Mouse (Mus musculus): ENCODE measurements around the gene Serpinh1. TPM values are rescaled to one million over a fixed set of nuclear protein-coding genes. Genes with fewer than 3 reads are reported as not detected.

Serpinh1 gene
- total RNA-seq, 2 experiments from 2014 or later = 0.05 TPM; not detected in 1

DNA sequence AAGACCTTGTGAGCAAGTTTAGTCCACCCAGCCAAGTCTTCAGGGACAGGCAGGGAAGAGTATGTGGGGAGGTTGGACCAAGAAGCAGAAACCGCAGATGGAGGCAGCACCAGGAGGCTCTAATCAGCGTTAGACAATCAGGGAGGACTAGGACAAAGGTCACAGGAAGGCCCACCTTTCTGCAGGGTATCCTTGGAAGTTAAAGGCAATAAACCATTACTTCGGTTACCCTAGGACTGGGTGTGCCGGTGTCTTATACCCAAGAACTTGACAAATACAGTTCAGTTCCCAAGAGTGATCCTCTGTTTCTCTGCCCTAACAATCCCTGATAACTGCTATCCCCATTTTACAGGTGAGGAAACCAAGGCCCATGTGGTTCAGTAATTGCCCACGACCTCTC, 23.0 kb downstream of the Serpinh1 start:
- no peak for ATAC-seq (replicated peaks; ENCODE audit: poor library complexity)

- ATAC-seq (replicated peaks; ENCODE audit: poor library complexity) = no peak
Measured at GRCm38 (mm10) chr7:99328847-99329246, 24.2 kb downstream of the Serpinh1 start.

GRCm38 (mm10) chr7:99326128-99326527, 26.9 kb downstream of the Serpinh1 start:
- no peak for ATAC-seq (replicated peaks; ENCODE audit: poor library complexity)

DNA sequence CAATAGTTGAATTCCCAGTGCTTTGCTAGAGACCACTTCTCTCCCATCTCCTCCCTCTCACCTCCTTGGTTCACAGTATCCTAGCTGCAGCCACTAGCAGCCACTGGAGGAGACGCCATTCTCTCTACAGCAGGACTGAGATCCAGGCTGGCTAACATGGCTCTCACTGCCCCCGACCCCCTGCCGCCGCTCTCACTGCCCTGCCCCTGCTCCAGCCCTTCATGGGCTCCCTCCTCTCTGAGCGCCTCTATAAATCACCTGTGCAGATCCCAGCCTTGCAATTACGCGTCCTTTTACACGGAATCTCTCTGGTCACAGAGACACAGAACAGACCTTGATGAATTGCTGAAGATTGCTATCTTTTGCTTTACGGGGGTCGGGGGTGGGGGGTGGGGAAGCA, 28.2 kb downstream of the Serpinh1 start:
- no peak for ATAC-seq (replicated peaks; ENCODE audit: poor library complexity)

DNA sequence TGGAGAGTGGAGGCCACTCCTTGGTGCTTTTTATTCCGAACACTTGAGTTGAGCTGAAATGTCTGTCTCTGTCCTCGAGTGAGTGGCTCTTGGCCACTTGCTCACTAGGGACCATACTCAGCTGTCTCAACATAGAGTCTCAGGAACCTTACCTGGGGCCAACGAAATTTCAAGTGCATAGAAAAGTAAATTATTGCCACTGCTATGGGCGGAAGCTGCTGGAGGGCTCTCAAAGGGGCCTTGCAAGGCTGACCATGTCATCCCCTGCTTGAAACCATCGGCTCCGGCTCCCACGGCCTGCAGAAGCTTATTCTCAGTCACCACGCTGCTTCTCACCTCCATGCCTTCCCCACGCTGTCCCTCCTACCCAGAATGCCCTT, 29.7 kb downstream of the Serpinh1 start:
- ATAC-seq (replicated peaks; ENCODE audit: poor library complexity) = no peak

GRCm38 (mm10) chr7:99322691-99323320, 30.2 kb downstream of the Serpinh1 start:
- no peak for ATAC-seq (replicated peaks; ENCODE audit: poor library complexity)

GRCm38 (mm10) chr7:99320524-99320923, 32.5 kb downstream of the Serpinh1 start:
- no peak for ATAC-seq (replicated peaks; ENCODE audit: poor library complexity)

GRCm38 (mm10) chr7:99317475-99317874, 35.6 kb downstream of the Serpinh1 start:
- ATAC-seq (replicated peaks; ENCODE audit: poor library complexity) = no peak

DNA sequence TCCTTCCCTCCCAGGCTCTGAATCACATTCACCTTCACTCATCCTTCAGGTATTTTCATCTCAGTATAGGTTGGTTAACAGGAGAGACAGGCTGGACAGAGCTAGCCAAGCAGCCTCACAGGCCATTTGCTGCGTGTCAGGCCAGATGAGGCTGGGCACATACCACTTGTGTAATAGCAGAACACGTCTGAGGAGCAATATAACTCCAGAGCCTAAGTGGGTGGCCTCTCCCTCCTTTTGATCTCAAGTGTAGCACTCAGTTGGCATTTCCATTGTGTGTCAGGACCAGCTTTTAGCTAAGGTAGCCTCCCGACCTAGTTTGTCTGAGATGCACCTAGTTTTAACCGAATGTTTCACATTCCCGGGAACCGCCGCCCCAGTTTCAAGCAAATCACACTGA, 36.8 kb downstream of the Serpinh1 start:
- no peak for ATAC-seq (replicated peaks; ENCODE audit: poor library complexity)

GRCm38 (mm10) chr7:99314565-99314964, 38.5 kb downstream of the Serpinh1 start:
- peak; percentile 77 for ATAC-seq (replicated peaks; ENCODE audit: poor library complexity)

DNA sequence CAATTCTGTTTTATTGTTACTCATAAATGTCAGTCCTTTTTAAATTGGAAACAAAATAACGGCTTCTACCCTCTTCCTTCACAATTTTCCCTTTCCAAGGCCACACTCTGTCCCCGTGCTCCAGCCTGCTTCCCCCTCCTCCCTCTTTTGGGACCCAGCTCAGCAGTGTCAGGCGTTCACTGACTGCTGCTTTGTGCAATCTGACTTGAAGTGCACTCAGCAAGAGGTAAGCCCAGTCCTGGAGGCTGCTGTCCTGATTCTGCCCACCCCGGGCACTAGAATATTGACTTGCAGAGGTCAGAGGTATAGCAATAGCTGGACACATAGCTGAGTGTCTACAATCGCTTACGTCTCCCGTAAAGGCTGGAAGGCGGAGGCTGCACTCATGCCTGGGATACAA, 39.8 kb downstream of the Serpinh1 start:
- no peak for ATAC-seq (replicated peaks; ENCODE audit: poor library complexity)

GRCm38 (mm10) chr7:99312671-99313143, 40.3 kb downstream of the Serpinh1 start:
- ATAC-seq (replicated peaks; ENCODE audit: poor library complexity) = no peak

DNA sequence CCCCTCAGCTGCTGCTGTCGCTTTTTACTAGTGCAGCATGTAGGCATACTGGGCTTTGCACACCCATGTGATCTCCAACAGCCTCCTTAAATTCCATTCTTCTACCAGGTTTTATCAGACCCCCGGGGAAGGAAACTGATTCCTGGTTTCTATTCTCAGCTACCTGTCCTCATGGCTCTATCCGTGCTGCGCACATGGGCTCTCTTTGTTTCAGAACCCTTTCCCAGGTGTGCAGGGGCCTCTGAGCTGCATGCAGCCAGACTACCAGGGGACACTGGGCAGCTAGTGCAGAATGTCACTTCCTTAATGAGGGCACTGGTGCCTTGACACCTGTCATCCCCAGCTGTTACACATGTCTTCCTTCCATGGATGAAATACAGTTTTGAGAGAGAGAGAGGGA, 41.0 kb downstream of the Serpinh1 start:
- ATAC-seq (replicated peaks; ENCODE audit: poor library complexity) = no peak

- no peak for ATAC-seq (replicated peaks; ENCODE audit: poor library complexity)
Measured at GRCm38 (mm10) chr7:99311433-99311832, 41.6 kb downstream of the Serpinh1 start.

DNA sequence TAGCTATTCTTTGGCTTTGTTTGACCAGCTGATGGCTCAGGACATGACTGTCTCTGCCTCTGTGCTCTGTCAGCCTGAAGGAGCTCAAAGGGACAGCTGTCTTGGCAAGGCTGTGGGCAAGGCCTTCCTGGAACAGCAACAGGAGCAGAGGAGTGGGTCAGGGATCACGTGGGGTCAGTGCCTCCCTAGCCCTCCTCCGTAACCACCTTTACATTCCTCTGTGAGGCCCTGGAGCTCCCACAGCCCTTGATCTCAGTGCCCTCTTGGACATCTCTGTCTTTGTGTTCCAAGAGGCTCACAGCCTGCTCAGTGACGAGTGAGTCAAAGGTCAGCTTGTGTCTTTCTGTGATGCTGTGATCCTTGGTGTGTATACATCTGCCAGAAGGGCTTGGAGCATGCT, 46.4 kb downstream of the Serpinh1 start:
- ATAC-seq (replicated peaks; ENCODE audit: poor library complexity) = no peak

- no peak for ATAC-seq (replicated peaks; ENCODE audit: poor library complexity)
Measured at GRCm38 (mm10) chr7:99305688-99306087, 47.4 kb downstream of the Serpinh1 start.

DNA sequence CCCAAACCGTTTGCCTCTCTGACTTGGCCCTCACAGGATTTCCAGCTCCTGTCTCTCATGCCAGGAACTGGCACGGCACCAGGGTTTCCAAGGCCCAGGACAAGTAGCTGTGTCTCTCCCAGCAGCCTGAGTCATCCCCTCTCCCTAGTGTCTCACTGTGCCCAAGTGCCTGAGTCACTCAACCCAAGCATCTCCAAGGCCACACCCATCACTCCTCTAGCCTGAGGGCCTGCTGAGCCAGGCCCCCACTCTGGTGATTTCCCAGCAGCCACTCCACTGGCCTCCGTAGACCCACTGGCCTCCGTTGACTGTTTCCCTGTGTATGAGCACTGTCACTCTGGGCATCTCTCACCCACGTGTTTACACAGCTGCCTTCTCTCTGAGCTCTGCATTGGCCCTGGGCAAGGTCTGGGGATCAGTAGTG, 48.1 kb downstream of the Serpinh1 start:
- ATAC-seq (replicated peaks; ENCODE audit: poor library complexity) = no peak

DNA sequence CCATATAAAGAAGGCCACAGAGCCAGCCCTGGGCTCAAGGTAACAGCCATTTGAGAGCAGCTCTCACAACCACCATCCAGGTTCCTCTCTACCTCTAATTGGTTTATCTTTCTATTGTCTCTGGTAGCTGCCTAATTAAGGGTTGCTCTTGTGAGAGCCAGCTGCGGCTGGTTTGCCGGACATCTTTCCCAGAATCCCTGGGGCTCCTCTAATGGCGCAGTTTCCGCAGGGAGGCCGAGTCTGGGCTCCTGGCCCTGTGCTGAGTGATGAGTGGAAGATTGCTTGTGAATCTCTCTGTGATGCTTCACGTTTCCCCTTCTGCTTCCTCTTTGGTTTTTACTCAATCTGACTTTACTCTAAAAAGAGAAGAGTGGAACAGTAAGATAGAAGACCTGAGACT, 49.0 kb downstream of the Serpinh1 start:
- no peak for ATAC-seq (replicated peaks; ENCODE audit: poor library complexity)

DNA sequence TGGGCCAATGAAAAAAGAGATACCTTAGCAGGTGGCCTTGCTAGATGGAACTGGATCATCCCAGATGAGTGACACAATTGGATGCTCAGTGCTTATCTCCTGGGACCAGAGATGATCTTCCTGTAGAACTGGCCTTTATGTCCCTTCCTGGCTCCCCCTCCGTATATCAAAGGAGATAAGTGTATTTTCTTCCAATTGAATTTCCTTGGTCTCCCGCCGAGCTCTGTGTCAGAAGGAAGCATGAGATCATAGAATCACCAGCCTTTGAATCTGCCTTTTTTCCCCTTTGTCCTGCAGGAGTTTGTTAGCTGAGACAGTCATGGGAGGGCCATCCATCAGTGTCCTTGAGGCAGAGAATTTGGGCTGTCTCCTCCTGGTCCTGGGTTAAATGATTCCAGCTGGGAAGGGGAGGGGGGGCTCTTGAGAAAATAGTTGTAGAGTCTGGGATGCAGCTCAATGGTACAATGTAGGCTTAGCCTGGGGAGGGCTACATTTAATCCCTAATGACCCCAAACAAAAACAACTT, 52.3 kb downstream of the Serpinh1 start:
- ATAC-seq (replicated peaks; ENCODE audit: poor library complexity) = no peak

Data from megakaryocyte progenitor cell, adult 5-6 weeks (primary cell).